Mouse (Mus musculus): ENCODE data around the gene Aldh1a3.
A peak's percentile ranks its signal among the peaks of the same experiment; 100 is the strongest.

Aldh1a3 gene

GRCm38 (mm10) chr7:66370970-66371369 lies 56.3 kb downstream of the Aldh1a3 start:
- no peak for DNase-seq (ENCODE audit: low spot score in 2 of 2)

- no peak for DNase-seq (ENCODE audit: low spot score in 2 of 2)
Measured at GRCm38 (mm10) chr7:66369934-66370445, 57.3 kb downstream of the Aldh1a3 start.

GRCm38 (mm10) chr7:66369071-66369933 lies 58.0 kb downstream of the Aldh1a3 start:
- no peak for DNase-seq (ENCODE audit: low spot score in 2 of 2)

- DNase-seq (ENCODE audit: low spot score in 2 of 2) = no peak
Measured at GRCm38 (mm10) chr7:66365904-66366303, 61.4 kb downstream of the Aldh1a3 start, which contains the start of gene Gm10974. Gm10974 (plus strand) TSS chr7:66365905.

GRCm38 (mm10) chr7:66365411-66365810 lies 61.9 kb downstream of the Aldh1a3 start:
- no peak for DNase-seq (ENCODE audit: low spot score in 2 of 2)

- no peak for DNase-seq (ENCODE audit: low spot score in 2 of 2)
Measured at GRCm38 (mm10) chr7:66364491-66364890, 62.8 kb downstream of the Aldh1a3 start.

- DNase-seq (ENCODE audit: low spot score in 2 of 2) = no peak
Measured at GRCm38 (mm10) chr7:66359044-66359443, 68.3 kb downstream of the Aldh1a3 start.

GRCm38 (mm10) chr7:66358461-66358860 lies 68.9 kb downstream of the Aldh1a3 start:
- no peak for DNase-seq (ENCODE audit: low spot score in 2 of 2)

GRCm38 (mm10) chr7:66355791-66356522 lies 71.4 kb downstream of the Aldh1a3 start:
- peak; percentile 21 to 42 for DNase-seq (ENCODE audit: low spot score in 2 of 2)

GRCm38 (mm10) chr7:66354911-66355310 lies 72.4 kb downstream of the Aldh1a3 start:
- no peak for DNase-seq (ENCODE audit: low spot score in 2 of 2)

- DNase-seq (ENCODE audit: low spot score in 2 of 2) = no peak
Measured at GRCm38 (mm10) chr7:66351074-66351473, 76.2 kb downstream of the Aldh1a3 start.

GRCm38 (mm10) chr7:66349670-66350069 lies 77.6 kb downstream of the Aldh1a3 start:
- DNase-seq (ENCODE audit: low spot score in 2 of 2) = no peak

GRCm38 (mm10) chr7:66348588-66348987 lies 78.7 kb downstream of the Aldh1a3 start:
- DNase-seq (ENCODE audit: low spot score in 2 of 2) = no peak

GRCm38 (mm10) chr7:66346959-66347663 lies 80.2 kb downstream of the Aldh1a3 start:
- DNase-seq (ENCODE audit: low spot score in 2 of 2) = no peak

- DNase-seq (ENCODE audit: low spot score in 2 of 2) = no peak
Measured at GRCm38 (mm10) chr7:66343307-66343706, 84.0 kb downstream of the Aldh1a3 start.

- no peak for DNase-seq (ENCODE audit: low spot score in 2 of 2)
Measured at GRCm38 (mm10) chr7:66342831-66343230, 84.5 kb downstream of the Aldh1a3 start.

- peak; percentile 14 to 34 for DNase-seq (ENCODE audit: low spot score in 2 of 2)
Measured at GRCm38 (mm10) chr7:66342323-66342722, 85.0 kb downstream of the Aldh1a3 start.
